Mouse (Mus musculus) spleen, adult 12 weeks (tissue): Measurements from ENCODE around the gene Rint1.
"Not testable (repeated sequence)": the region's sequence is repeated elsewhere in the genome, so short reads cannot be mapped to it uniquely, and the experiment has no call there.

ENCODE experiments used
- DNase-seq: peaks from one replicate; pipeline ENCODE4 v3.0.0; 2022; ENCODE audit warnings: low spot score

Gene Rint1

DNA sequence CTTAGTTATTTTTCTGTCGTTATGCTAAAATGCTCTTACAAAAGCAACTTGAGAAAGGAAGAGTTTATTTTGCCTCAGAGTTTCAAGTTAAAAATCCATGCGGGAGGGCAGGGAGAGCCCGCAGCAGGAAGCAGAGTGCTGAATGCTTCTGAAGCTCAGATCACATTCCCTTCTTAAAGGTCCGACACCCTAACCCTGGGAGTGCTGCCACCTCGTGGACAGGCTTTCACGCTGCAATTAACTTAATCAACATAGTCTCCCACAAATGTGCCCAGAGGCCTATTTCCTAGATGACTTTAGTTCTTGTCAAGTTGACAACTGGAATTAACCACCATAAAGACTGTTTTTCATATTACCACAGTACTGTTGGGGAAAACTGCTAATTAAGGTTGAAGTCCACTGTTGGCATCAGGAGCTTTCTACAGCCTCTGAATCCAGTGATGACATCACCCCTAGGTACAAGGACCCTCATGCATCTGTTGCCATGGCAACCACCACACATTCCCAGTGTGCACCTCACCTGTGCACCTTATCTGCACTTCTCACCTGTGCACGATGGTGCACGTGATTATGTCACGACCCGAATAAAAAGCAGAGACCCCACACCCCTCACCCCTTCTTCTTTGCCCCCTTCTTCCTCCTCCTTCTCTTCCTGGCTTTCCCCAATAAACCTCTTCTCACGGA is 39.0 kb downstream of the Rint1 start:
- DNase-seq = peak; percentile 30

GRCm38 (mm10) chr5:23830897-23831752 is 43.6 kb downstream of the Rint1 start:
- DNase-seq = no peak

DNA sequence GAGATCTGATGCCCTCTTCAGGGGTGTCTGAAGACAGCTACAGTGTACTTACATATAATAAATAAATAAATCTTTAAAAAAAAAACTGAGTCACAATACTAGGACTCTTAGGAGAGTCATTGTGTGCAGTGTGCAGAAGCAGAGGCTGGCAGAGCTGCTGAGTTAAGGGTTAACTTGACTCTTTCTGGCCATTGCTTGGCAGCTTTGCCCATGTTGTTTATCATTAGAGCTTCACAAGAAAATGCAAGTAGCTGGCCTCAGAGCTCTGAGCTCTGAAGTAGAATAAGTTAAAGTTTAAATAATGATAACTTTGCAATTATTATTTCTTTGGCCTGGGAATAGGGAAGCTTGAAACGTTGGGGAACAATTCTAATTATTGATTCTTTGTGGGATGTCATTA is 48.2 kb downstream of the Rint1 start:
- DNase-seq = not testable (repeated sequence)

GRCm38 (mm10) chr5:23838158-23838557 is 50.6 kb downstream of the Rint1 start:
- DNase-seq = no peak

DNA sequence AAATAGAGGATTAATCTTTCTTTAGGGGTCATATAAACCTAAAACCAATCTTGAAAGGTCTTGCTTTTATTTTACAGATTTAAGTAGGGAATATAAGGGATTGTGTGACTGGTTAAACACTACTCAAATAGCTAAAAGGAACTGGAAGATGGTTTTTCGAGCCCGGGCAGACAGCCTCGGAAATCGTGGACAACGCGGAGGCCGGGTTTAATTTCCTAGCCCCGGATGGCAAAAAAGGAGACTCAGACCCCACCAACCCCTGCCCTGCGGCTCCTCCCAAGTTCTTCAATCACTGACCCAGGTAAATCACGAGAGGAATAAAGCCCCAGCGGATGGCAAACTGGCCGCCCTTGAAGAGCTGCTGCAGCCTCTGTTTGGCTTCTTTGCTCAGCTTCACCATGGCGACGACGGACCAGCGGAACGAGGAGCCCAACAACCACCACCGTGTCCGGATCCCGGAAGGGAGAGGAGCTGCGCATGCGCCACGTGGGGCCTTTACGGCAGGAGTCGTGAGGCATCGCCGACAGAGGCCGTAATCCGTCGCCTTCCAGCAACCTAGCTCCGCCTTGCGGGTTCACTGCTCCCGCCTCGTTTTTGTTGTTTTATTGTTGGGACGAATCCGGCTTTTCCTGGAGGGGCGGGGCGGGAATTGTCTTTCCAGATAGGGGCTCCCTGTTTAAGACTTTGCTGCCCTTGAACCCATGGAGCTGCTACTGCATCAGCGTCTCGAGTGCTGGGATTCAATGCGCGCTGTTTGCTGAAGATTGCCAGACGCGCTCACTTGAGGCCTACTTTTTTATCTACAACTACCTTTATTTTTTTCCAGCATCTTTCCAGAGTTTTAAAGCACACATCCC is 56.4 kb downstream of the Rint1 start, which contains the start of gene Tomm7:
TSS of gene Tomm7 (minus strand) at position 488 of the 857 bp plus-strand sequence.
- peak; percentile 93 for DNase-seq

- DNase-seq = no peak
Measured at GRCm38 (mm10) chr5:23844531-23844841, 57.0 kb downstream of the Rint1 start.

- no peak for DNase-seq
Measured at GRCm38 (mm10) chr5:23845141-23845540, 57.6 kb downstream of the Rint1 start.

DNA sequence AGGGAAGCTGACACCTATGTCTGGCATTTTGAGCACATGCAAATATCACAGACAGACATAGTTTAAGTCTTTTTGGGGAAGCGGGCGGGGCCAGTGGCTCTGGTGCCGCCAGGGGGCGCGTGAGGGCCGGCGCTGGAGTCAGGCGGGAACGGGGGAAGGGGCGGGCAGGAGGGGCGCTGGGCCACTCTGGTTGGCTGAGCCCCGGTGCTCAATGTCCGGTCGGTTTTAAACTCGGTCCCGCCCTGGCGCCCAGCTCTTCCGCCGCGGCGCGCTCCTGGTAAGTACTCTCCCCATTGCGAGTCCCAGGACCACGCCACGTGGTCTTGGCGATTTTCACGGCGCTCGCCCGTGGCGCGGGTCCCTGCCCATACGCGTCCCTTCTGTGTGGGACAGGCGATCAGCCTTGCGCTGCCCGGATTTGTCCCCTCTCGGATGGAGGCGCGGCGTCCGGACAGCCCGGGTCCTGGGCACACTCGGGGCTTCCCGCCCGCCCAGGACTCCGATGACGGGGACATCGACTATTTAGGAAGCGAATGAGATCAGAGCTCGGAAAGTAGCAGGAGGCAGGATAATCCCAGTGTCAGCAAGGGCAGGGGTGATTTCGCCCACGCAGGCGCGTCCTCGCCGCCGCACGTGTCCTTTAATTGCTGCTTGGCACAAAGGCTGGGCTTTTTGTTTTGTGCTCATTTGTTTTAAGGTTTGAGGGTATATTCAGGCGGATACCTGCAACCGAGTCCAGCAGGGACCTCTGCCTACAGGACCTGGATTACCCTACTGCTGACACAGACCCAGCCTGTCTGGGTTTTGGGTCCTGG is 63.0 kb downstream of the Rint1 start:
- DNase-seq = peak; percentile 67

DNA sequence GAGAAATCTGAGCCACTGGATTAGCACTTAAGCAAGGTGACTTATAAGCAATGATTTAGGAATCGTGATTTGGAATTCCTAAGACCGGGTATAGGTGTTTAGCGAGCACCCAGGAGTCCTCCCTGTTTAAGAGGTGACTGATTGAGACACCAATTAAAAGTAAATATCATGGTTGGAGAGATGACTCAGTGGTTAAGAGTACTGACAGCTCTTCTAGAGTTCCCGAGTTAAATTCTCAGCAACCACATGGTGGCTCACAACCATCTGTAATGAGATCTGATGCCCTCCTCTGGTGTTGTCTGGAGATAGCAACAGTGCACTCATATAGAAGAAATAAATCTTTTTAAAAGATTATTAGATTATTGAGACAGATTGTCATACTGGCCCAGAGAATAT is 63.6 kb downstream of the Rint1 start:
- not testable (repeated sequence) for DNase-seq

- DNase-seq = not testable (repeated sequence)
Measured at GRCm38 (mm10) chr5:23852916-23853315, 65.4 kb downstream of the Rint1 start.

DNA sequence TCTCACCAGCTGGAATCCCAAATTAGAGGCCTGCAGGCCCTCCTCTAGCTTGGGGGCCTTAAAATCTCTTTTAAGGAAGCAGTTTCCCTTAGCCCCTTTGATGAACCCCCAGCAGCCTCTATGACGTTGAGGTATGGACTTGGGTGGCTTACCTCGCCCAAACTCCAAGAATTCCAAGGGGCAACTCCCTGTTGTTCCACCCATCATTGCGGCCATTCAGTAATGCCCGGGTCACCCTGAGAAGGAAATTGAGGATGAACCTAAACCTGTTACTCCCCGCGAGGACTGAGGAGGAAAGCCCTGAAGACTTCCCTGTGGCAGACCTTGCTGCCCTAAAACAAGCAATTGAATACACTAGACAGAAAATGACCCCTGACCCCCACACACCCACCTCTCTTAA is 68.0 kb downstream of the Rint1 start:
- DNase-seq = no peak

GRCm38 (mm10) chr5:23856164-23856563 is 68.7 kb downstream of the Rint1 start:
- DNase-seq = no peak

DNA sequence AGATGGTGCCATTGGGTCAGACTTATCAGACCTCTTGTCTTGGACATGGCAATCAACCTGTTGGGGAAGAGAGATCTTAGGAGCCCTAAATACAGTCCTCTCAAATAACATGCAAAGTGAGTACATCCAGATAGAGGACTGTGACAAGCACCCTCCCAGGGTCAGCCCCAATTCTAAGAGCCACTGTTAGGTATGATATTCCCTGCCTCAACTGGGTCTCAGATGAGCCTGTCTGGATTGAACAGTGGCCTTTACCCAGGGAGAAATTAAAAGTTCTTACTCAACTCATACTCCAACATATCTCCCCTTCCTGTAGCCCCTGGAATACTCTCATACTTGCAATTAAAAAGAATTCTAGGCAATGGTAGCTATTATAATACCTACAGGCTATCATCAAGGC is 69.7 kb downstream of the Rint1 start:
- DNase-seq = no peak

- DNase-seq = no peak
Measured at GRCm38 (mm10) chr5:23858001-23858400, 70.5 kb downstream of the Rint1 start.

- no peak for DNase-seq
Measured at GRCm38 (mm10) chr5:23858643-23859042, 71.1 kb downstream of the Rint1 start.

GRCm38 (mm10) chr5:23859087-23859718 is 71.7 kb downstream of the Rint1 start:
- DNase-seq = no peak

- DNase-seq = no peak
Measured at GRCm38 (mm10) chr5:23859896-23860295, 72.4 kb downstream of the Rint1 start.

DNA sequence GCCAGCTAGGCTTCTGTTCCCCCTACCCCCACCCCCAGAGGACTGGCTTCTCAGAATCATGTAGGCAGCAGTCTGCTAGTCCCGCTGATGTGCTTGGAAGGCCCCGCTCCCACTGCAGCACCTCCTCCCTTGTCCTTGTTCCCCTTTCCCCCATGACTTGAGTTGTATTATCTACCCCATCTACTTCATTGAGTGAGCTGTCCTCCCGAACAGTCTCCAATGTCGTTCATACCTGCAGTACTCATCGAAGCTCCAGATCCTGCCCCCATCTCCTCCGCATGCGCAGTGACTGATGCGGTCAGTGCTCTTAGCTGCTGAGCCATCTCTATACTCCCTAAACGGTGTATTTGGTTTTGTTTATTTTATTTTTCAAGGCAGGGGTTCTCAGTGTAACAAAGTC is 74.2 kb downstream of the Rint1 start:
- no peak for DNase-seq

DNA sequence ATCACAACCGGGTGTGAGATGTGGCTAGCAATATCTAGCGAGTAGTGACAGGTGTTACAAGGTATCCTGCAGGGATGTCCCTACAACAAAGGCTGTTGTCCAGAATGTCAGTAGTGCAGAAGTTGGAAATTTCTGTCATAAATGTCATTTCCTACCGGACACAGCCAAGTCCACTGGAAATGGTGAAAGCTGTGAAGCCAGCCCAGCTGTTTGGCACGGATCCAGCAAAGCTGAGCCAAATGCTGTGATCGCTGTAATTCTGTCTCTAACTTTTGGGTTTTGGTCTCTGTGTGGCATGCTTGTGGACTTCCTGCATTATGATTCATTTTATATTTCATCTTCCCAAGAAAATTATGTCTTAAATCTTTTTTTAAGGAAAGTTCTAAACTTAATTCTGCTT is 74.8 kb downstream of the Rint1 start:
- DNase-seq = no peak

DNA sequence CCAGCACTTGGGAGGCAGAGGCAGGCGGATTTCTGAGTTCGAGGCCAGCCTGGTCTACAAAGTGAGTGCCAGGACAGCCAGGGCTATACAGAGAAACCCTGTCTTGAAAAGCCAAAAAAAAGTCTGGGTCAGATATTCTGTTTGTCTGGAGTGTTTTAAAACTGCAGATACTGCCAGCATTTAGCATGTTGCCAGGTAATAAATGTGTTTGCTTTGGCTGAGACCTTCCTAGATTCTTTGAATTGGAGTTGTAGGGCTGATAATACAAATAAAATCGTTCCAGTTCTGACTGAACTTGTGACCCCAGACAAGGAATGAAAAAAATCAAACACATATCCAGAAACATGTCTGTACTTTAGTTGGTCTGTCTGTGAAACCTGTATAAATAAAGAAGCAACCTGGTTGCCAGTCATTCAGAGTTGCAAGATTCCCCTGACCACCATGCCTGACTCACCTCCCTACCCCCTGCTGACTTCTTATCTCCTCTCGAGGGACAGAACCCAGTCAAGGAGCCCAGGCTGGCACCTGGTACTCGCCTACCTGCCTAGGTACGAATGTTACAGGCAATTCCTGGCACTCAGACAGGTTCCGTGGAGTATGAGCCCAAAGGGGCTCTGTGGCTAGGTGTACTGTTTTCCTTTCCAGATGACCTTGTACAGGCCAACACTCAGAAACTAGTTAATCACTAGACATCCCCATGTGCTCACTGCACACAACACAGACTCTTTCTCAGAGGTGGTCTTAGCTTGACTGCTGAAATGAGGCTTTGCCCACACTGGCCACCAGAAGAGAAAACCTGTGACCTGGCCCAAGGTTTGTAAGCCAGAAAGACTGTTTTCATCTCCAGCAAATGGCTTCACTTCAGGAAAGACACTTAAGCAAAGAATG is 75.9 kb downstream of the Rint1 start:
- DNase-seq = no peak
